Mouse (Mus musculus) layer of hippocampus, adult 9-11 months (tissue): Measurements from ENCODE around the gene Hoxa10.

Experiments used
- DNase-seq: peaks from one replicate; pipeline ENCODE4 v3.0.0; 2022

Hoxa10 gene

DNA sequence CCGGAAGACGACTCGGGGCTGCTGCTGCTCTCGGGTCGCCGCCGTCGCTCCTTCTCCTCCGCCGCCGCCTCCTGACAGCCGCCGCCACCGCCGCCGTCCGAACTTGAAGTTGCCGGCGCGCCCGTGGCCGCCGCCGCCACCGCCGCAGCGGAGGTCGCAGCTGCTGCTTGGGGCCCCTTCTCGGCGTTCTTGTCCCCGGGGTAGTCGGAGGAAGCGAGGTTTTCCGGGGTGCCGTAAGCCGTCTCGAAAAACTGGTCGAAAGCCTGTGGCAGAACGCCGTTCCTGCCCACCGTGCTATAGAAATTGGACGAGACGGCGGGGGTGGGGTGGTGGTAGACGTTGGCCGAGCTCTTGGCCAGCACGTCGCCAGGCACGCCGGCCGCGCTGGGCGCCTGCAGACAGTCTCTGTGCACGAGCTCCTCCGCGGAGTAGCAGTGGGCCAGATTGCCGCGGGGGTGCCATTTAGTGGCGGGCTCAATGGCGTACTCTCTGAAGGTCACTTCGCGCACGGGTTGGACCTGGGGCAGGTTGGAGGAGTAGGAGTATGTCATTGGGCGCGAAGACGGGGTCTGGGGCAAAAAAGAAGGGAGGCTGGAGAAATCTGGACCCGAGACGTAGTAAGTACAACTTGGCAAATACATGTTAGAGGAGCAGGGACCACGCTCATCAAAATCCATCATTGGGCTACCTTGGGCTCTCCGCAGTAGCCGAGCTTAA is 4.5 kb upstream of the Hoxa10 start:
- DNase-seq, result no peak

DNA sequence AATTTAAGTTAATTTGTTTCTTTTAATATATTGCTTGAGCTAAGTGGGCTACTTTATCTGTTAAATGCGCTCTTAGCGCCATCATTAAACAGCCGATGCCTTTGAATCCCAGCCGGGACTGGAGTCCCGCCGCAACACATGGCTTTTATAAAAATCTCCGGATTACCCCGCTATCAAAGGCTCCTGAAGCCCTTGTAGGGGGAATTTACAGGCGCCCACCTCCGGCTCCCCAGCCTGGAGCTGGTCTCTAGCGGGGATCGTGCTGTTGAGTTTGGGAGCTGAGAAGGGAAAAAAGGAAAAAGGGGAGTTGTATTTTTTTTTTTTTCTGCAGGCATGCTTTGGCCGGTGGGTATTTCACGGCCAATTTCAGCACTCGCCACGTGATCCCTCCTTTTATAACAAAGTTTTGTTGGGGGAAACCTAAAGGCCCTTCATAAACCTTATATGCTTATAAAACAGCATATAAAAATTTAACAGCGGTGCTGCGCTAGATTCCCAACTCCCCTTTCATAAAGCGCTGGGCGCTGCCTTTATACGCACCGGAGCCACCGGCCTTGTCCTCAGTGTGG is 3.9 kb upstream of the Hoxa10 start:
- no peak for DNase-seq

DNA sequence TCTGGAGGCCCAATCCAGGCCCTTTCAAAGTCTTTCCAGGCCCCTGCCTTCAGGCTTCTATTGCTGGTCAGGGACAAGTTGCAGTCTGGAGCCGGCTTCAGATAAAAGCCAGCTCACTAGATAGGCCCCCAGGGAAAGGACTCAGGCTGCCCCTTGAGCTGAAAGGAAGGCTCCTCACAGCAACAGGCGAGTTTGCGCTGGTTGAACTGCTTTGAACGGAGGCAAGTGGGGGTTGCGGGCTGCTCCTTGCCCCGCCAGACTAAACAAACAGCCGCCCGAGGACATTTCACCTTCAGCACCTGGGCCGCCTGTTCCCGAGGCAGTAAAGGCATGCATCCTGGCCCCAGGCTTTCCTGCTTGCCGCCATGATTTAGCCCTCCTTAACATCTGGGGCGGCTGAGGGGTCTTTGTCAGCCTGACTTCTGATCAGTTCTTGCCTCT is 3.0 kb upstream of the Hoxa10 start:
- DNase-seq, result no peak

DNA sequence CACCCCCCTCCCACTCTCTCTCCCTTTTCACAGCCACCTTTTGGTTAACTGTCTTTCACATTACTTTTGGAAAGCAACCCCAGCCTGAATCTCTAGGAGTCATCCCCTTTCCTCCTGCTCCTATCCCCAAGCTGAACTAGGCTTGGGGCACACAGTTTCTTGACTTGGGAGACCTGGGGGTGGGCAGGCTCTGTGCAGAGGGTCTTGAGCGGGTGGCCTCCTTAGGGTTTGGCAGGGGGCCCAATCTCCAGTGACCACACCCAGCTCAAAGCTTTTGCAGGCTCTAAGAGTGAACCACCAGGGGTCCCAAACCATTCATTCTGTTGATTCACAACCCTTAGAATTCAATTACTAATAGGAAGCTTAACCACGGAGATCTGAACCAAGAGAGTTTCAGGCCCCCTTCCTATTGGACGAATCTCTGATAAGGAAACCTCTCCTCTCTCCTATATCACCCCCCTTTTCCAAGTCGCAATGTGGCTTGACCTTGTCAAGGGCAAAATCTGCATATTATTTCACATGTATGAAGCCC is 2.2 kb upstream of the Hoxa10 start:
- DNase-seq, result no peak

DNA sequence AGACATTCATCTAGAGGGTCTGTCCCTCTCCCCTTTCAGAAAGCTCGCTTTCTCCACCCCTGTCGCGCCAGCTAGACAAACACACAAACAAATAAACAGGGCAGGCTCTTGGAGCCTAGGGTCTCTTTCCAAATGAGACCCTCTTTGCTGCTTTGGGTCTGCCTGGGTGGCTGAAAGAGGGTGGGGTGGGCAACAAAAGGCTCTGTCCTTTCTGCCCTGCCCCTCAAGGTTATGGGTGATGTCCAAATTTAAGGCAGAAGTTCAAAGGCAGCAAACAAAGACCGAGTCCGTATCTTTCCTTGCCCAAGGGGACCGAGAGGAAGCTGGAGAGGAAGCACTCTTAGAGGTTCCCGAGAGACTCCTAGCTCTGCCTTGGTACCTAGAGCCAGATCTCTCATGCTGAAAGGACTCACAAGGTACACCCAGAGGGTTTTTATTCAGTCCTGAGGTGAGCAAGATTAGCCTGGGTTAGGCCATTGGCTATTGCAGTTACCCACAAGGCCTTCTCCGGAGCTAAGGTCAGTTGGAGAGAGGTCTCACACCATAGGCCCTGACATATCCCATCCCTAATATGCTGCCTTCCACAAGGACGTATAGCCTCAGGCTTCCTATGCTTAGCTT is 457 bp upstream of the Hoxa10 start:
- DNase-seq, result no peak

DNA sequence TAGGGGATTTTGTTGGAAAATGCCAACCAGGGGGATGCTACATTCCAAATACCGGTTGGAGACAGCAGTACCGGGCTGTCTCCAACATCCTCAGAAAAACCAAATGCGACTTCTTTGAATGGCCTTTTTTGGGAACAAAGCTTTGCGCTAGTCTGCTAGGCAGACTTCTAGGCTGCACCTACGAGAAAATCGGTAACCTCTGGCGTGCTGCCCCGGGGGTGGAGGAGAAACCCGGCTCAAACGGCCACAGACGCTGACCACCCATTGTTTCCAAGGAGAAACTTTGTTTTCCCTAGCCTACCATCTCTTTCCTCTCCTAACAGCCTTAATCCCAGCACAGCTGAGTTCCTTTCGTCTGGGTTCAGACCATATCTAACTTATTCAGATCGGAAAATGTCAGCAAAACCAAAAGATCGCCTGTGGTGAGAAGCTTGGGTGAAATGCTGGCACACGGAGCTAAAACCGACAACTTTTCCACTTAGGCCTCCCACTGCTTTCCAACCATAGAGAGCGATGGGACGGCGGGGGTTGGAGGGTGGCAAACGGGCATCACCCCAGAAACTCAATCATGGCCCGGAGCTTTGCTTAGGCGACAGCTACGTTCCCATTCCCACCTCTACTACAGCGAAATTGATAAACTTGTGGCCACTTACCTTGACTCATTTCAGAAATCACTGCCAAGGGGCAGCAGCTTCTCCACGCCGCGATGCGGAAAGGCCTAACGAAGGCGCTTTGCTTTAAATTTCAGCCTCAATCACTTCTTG is 847 bp downstream of the Hoxa10 start:
- DNase-seq, result no peak

DNA sequence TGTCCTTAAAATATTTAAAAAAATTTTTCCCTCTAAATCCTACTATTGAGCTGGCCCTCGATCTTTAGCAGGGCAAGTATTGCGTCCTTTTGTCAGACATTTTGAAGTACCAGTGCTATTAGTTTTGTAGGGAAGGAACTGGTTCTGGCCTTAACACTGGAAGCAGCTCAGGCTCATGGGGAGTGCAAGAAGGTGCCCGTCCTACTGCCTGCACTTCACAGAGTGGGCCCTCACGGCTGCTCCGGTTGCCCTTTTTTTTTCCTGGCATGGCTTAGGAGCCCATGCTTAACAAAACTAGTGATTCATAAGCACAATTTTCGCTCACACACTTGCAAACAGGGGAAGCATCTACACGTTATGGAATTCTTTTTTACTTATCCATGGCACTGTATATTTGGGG is 1.7 kb downstream of the Hoxa10 start:
- no peak for DNase-seq

DNA sequence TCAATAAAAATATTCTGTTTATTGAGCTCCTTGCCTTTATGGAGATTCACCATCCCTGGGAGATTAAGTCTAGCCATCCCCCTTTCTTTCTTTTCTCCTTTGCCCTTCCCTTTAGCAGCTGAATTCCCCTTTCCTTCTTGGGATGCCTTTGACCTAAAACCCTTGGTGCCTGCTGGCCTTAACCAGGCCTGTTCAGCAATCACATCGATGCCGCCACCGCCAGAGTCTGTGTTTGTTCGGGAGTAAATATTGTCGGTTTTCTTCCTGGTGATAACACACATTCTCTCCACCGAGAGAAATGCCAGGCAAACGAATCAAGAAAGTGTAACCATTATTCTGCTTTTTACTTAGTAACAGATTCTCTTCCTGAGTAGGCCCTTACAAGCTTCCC is 2.5 kb downstream of the Hoxa10 start:
- DNase-seq, result no peak

DNA sequence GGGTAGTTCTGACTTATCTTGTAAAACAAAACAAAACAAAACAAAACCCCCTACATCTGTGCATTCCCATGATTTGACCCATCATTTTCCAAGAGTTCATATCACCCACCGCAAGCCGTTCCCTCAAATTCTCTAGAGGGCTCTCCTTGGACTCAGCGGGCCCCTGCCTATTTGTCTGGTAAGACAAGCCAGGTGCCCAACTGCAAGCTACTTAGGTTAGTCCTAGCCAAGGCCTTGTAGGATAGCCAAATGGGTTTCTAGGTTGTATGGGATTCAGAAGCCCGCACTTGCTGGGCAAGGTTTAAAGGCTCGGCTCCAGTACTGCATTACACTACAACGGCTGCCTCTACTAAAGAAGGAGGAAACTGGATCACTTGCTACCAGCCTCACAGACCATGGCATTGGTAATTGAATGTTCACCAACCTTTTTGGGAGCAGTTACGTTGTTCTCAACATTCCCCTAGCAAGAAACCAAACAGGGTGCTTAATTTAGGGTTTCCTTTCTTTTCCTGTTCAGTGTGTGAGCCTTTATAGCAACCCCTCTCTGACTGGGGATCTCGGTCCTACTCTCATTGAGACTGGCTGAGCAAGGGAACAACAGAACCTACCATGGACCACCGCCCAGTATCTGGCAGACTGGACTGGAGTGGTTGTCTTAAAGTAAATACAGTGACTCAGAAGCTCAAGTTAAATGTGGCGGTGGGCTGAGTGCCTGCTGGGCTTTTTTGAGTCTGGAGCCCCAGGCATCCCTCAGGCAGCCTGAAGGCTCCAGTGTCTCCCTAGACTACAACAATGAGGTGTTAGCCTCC is 3.1 kb downstream of the Hoxa10 start:
- no peak for DNase-seq

DNA sequence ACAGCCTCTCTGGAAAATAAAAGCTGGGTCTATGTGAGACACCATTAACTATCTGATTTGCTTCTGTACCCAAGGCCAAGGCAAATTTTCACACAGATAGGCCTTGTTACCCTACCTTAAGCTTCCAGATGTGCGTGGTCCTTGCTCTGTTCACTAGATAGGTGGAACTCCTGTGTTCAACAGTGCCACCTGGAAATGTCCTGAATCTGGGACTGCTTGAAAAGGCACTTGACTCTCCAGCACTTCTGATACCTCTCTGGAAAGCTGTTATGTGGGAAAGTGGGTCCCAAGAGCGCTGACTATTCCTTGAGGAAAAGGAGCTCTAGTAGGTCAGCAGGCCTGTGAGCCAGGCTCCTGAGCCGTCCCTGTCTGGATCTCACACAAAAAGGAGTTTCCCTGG is 3.8 kb downstream of the Hoxa10 start:
- DNase-seq, result no peak

DNA sequence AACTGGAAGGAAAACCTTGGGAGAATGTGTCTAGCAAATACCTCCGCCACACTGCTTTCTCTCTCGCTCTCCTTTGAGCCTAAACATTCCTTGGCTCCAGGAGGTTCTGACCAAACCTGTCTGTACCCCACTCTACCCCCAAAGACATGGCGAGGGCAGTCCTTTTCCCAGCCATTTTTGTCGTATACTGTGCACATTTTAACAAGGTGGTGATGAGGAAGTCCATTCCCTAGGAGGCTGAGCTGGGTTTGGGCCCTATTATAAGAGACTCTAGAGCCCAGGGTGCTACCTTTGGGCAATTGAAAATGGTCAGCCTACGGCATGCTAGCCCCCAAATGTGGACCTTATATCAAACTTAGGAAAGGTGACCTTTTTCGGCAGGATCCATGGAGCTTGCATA is 4.8 kb downstream of the Hoxa10 start:
- DNase-seq, result no peak

DNA sequence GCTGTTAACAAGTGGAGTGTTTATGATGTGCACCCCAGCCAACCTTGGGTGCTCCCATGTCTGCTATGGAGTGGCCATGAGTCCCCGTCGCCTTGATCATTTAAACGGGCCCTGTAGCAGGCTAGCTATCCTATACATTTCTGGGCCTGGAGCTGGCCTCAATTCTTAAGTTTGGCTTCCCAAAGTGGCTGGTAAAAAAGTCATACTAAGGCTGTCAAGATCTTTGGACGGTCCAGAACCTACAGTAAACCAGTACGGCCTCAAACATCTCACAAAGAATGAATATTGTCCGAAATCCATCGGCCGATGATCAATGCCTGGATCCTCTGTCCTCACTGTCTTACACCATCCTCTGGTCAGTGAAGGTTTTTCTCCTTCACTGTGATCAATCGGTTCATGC is 5.4 kb downstream of the Hoxa10 start:
- DNase-seq, result no peak

DNA sequence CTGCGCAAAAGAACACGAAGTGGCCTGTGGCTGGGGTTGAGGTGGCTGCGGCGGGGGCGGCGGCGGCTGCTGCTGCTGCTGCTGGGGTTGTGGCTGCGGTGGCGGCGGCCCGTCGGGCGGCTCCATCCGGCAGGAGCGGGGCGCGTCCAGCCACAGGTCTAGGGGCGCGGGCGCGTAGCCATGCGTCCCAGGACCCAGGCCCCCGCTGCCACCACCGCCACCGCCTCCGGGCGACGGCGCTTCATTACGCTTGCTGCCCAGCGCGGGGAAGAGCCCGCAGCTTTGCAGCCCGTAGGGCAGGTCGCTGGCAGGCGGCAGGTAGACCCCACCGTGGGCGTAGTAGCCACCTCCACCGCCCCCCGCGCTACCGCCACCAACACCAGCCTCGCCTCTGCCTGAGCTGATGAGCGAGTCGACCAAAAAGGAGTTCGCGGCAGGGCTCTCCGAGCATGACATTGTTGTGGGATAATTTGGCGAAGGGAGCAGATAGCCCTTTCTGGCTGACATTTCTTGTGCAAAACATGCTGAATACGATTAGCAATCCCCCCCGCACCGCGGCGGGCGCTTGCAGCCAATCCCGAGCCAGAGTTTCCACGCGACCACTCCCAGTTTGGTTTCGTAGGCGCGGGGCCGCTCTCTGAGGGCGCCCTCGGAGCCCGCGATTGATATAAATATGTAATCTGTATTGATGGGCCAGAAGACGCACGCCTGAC is 6.1 kb downstream of the Hoxa10 start:
- DNase-seq, result no peak

DNA sequence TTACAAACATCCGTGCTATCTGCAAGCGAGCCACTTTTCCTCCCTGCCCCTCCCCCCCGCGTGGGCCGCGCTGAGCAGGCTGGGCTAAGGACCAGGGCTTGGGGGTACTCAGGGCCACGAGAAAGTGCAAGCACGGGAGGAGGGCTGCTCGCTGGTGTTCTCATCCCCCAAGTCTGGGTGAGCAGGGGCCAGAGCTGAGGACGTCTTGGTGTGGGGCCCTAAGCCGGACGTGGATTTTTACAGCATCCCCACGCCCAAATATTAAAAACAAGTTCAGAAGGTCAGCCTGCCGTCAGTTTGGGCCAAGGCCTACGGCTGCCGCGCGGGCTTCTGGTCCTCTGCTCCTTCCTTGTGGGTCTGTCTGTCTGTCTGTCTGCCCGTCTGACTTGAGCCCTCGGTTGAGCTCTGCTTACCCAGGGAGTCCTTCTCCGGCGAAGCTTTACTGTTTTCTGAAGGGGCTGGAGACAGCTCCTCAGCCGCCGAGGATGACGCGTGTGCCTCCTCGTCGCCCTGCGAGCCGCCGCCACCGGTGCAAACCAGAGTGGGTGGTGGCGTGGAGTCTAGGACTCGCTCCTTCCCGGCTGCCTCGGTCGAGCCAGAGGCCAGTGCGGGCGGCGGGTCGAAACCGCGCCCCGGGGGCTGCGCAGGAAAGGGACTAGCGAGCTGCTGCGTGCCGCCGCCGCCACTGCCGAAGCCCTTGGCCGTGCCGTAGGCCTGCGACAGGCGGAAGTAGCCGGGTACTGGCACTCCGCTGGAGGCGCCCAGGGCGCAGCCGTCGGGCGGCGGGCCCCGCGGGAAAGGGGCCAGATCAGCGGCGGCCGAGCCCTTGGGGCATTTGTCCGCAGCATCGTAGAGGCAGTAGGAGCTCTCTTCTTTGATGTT is 6.9 kb downstream of the Hoxa10 start:
- DNase-seq, result no peak

DNA sequence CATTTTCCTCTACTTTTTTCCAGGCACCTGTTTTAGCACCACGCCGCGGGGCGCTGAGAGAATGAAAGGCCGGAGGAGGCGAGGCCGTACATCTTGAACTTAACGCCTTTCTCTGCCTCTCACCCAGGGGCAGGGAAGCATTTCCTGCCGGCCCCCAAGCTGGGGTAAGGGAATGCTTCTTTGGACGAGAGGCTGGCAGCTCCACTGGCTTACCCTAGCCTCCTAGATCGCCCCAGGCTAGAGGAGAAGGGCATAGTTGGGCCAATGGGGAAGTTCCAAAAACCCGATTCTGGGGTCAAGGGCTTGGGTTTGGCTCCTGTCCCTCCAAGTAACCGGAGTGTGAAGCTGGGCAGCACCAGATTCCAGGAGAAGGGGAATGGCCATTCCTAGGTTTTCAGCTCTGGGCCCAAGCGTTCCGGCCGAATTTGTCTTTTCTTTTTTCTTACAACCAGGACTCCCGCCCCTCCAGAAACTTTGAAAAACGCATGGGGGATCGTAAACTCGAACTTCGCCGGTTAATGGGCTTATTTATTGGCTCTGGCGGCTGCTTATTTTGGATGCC is 7.6 kb downstream of the Hoxa10 start:
- DNase-seq, result no peak

DNA sequence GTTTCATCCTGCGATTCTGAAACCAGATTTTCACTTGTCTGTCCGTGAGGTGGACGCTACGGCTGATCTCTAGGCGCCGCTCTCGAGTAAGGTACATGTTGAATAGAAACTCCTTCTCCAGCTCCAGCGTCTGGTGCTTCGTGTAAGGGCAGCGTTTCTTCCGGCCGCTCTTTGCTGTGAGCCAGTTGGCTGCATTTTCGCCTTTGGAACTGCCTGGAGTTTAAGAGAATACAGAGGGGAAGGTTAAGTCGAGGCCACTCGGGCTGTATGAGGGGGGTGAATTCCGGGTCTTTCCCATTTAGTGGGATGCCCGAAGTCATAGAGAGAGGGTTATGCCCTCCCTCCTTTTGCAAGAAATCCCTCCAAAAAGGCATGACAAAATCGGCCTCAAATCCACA is 8.1 kb downstream of the Hoxa10 start:
- DNase-seq, result no peak

DNA sequence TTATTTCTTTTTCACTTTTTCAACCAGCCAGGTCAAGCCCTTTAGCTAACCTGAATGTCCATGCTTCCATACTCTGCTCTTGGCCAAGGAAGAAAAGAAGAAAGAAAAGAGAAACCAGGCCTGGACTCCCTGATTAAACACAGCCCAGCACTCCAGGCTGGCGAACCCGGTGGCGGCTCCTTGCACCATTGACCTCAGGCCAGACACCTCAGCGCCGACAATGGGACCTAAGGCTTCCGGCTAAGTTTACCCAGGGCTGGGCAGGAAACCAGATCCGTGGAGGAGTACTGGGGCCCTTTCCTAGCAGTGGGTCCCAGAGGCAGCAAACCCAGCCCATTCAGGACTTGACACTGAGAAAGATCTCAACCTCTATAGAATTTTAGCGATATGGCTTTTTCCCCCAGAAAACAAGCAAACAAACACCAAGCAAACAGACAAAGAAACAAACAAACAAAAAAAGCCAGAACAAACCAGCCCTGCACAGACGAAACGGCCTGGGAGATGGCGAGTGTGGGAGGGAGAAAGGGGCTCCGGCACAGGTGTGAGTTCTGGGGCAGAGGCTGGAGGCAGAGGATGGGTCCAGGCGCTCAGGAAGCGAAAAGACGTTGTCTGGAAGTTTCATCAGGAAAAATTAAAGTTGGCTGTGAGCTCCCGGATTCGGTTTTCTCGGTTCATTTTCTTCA is 8.6 kb downstream of the Hoxa10 start:
- no peak for DNase-seq

DNA sequence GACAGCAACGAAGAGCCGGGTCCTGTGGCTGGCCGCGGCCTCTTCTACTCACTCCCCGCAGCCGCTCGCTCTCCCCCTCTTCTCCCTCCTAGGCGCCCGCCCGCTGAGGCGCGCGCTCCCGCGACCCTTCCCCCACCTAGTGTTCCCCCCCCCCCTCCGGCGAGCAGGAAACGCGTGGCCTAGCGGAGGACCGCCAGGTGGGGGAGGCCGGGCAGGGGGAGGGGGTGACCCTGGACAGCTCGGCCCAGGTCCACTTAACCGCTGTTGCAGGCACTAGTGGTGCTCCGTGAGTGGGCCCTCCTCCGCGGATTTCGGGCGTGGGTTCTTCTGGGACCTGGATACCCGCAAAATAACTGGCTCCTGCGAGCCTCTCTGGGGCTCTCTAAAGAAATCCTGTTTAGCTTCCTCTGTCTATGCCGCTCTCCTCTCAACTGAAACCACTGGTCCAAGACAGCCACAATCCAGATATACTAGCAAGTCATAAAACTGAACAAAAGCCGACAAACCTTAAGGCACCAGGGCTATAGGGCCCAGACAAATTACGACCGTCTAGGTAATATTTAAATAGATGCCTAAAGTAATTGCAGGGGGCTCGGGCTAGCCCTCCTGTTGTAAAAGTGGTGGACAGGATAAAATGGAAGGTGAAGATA is 10.0 kb downstream of the Hoxa10 start, which contains the start of gene Hoxa9:
Hoxa9 (minus strand) TSS at position 574 of the 650 bp plus-strand sequence.
- no peak for DNase-seq
